Mouse (Mus musculus) heart, postnatal 36 days (tissue): ENCODE measurements around the gene Trappc13. TPM values are rescaled to one million over a fixed set of nuclear protein-coding genes. Genes with fewer than 3 reads are reported as not detected.
A peak's percentile ranks its signal among the peaks of the same experiment; 100 is the strongest.

Experiments
- DNase-seq, 2 experiments: peaks; one replicate each; pipeline ENCODE4 v3.0.0; 2021 to 2022
- intact Hi-C: fragments of 180-260 bp; cut with DNase I; formaldehyde crosslinking; loops from one replicate; pipeline ENCODE4 v1.15.1; 2025
- total RNA-seq, 2 experiments: library from RNA; stranded (reverse); gene quantifications; 2 replicates each; pipeline ENCODE4 v1.2.3; 2021

Gene Trappc13
- total RNA-seq, 2 experiments from 2014 or later: 31.2 to 35.1 TPM

- intact Hi-C loops: no loop called here
- DNase-seq: no peak
Measured at GRCm38 (mm10) chr13:104122078-104122840, 56.0 kb downstream of the Trappc13 start.

- DNase-seq: no peak
- intact Hi-C loops: no loop called here
Measured at GRCm38 (mm10) chr13:104114827-104115226, 63.4 kb downstream of the Trappc13 start.

GRCm38 (mm10) chr13:104113782-104114181 lies 64.5 kb downstream of the Trappc13 start:
- intact Hi-C loops: no loop called here
- DNase-seq: no peak

DNA sequence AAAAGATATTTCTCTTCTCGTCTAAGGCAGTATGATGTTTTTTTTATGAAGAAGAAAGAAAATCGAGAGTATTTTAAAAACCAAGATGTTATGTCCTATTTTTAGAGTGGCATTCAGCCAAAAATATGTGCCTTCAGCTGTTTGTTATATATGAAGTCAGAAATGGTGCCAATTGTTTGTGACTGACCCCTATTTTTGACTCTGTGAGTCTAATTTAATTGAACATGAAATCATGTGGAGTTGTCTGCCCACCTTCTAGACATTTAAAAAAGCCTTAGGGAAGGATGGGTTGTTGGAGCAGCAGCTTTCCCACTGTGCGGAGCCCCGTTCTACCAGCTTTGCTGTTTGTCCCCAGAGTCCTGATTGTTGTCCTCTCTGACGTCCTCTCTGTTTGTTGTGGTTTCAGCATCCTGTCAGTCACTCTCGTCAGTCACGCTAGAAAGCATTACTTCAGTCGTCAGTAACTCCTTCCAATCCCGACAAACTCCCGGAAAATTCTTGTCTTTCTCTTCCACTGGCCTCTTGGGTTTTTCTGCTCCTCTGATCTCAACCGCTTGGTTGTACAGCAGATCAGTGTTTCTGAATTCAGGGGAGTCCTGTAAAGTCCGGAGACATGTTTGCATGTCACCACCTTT lies 65.9 kb downstream of the Trappc13 start:
- DNase-seq: no peak
- intact Hi-C loops: no loop called here

GRCm38 (mm10) chr13:104110526-104110925 lies 67.7 kb downstream of the Trappc13 start:
- DNase-seq: no peak
- intact Hi-C loops: no loop called here

GRCm38 (mm10) chr13:104109816-104110521 lies 68.3 kb downstream of the Trappc13 start:
- DNase-seq: peak in 1 of 2 experiments; percentile 39
- intact Hi-C loops: loop anchor here (5.0 kb wide), 1 partner anchor 188 kb away; the partner anchor contains the start of gene Erbin

- intact Hi-C loops: loop anchor here (5.0 kb wide), 1 partner anchor 187 kb away; the partner anchor contains the start of gene Erbin
- peak; percentile 77 to 84 for DNase-seq
Measured at GRCm38 (mm10) chr13:104109288-104109815, 68.9 kb downstream of the Trappc13 start, which contains the start of the genes Nln and Sgtb. Nln (minus strand) TSS chr13:104109614. Sgtb (plus strand) TSS chr13:104109741.

- intact Hi-C loops: loop anchor here (5.0 kb wide), 1 partner anchor 186 kb away; the partner anchor contains the start of gene Erbin
- DNase-seq: peak; percentile 6 to 17
Measured at GRCm38 (mm10) chr13:104108651-104109287, 69.5 kb downstream of the Trappc13 start.

DNA sequence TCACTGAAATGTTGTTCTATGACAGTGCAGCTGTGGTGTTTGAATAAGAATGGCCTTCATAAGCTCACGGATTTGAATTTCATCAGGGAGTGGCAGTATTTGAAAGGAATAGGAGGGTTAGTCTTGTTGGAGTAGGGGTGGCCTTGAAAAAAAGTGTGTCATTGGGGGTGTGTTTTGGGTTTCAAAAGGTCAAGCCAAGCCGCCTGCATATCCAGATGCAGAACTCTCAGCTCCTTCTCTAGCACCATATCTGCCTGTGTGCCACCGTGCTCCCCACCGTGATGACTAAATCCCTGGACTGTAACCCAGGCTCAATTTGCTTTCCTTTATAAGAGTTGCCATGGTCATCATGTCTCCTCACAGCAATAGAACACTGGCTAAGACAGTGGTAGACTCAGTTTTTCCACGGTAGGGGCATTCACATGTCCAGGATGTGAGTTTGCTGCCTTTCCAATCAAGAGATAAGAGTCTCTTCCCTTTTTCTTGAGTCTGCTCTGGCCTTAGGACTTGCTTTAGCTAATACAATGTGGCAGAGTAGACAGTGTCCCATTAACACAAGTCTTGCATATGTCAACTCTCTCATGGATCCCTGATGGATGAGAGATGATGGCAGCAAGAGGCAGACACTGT lies 76.5 kb downstream of the Trappc13 start:
- DNase-seq: no peak
- intact Hi-C loops: no loop called here

GRCm38 (mm10) chr13:104100416-104100815 lies 77.9 kb downstream of the Trappc13 start:
- DNase-seq: no peak
- intact Hi-C loops: no loop called here

GRCm38 (mm10) chr13:104097190-104097589 lies 81.1 kb downstream of the Trappc13 start:
- intact Hi-C loops: no loop called here
- DNase-seq: no peak

DNA sequence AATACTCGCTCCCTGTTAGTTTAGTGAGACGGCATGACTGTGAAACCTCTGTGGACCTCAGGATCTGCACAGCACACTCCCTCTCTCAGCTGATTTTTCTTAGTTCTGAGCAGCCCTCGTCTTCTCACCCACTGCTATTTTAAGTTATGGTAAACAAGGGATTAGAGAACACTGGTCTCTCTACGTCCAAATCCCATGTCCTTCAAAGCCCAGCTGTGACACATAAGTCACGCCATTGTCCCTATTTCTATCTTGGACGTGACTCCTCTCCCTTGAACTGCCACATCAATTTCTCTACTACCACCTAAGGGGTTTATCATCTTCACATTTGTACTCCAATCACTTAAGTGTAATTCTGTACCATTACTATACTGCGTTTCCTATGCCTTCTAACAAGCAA lies 82.3 kb downstream of the Trappc13 start:
- intact Hi-C loops: no loop called here
- DNase-seq: no peak

- intact Hi-C loops: no loop called here
- peak in 1 of 2 experiments; percentile 17 for DNase-seq
Measured at GRCm38 (mm10) chr13:104094531-104095385, 83.5 kb downstream of the Trappc13 start.

Other genes with a start within 250 kb of the Trappc13 start
- gene Nln, start 68.9 kb downstream of the Trappc13 start, total RNA-seq: 10 to 100 TPM; 10.6 to 14.8 TPM
- 1 to 10 TPM in 1 of 2 experiments, under 1 TPM in 1; 0.97 to 1.5 TPM for gene Sgtb, start 68.7 kb downstream of the Trappc13 start, total RNA-seq
- gene Trim23, start 328 bp upstream of the Trappc13 start, total RNA-seq: 10 to 100 TPM; 23.4 to 23.8 TPM
- under 1 TPM; 0.62 to 0.67 TPM for gene Cenpk, start 50.1 kb upstream of the Trappc13 start, total RNA-seq
- 1 to 10 TPM; 6.3 to 7.3 TPM for gene Ppwd1, start 50.4 kb upstream of the Trappc13 start, total RNA-seq
- 1 to 10 TPM; 3.0 to 4.9 TPM for gene Adamts6, start 109.4 kb upstream of the Trappc13 start, total RNA-seq